Mouse (Mus musculus): ENCODE measurements around the gene Klf17.
"Not testable (repeated sequence)": the region's sequence is repeated elsewhere in the genome, so short reads cannot be mapped to it uniquely, and the experiment has no call there.

Gene Klf17

GRCm38 (mm10) chr4:117765416-117765815 lies at the start of gene Klf17:
TSS of gene Klf17 (minus strand) at chr4:117765648.
- DNase-seq (ENCODE audit: low read depth, low spot score) = no peak

GRCm38 (mm10) chr4:117814333-117814732 lies 48.9 kb upstream of the Klf17 start:
- DNase-seq (ENCODE audit: low read depth, low spot score) = no peak

GRCm38 (mm10) chr4:117813591-117814192 lies 48.2 kb upstream of the Klf17 start:
- peak; percentile 58 for DNase-seq (ENCODE audit: low read depth, low spot score)

GRCm38 (mm10) chr4:117810933-117811332 lies 45.5 kb upstream of the Klf17 start:
- no peak for DNase-seq (ENCODE audit: low read depth, low spot score)

- DNase-seq (ENCODE audit: low read depth, low spot score) = no peak
Measured at GRCm38 (mm10) chr4:117806992-117807391, 41.5 kb upstream of the Klf17 start.

GRCm38 (mm10) chr4:117799904-117800303 lies 34.5 kb upstream of the Klf17 start:
- no peak for DNase-seq (ENCODE audit: low read depth, low spot score)

- DNase-seq (ENCODE audit: low read depth, low spot score) = no peak
Measured at GRCm38 (mm10) chr4:117788308-117788707, 22.9 kb upstream of the Klf17 start.

GRCm38 (mm10) chr4:117786963-117787362 lies 21.5 kb upstream of the Klf17 start:
- peak; percentile 34 for DNase-seq (ENCODE audit: low read depth, low spot score)

GRCm38 (mm10) chr4:117782908-117783307 lies 17.5 kb upstream of the Klf17 start:
- no peak for DNase-seq (ENCODE audit: low read depth, low spot score)

GRCm38 (mm10) chr4:117772960-117773359 lies 7.5 kb upstream of the Klf17 start:
- DNase-seq (ENCODE audit: low read depth, low spot score) = no peak

GRCm38 (mm10) chr4:117770935-117771334 lies 5.5 kb upstream of the Klf17 start:
- DNase-seq (ENCODE audit: low read depth, low spot score) = peak; percentile 45

GRCm38 (mm10) chr4:117760151-117760550 lies 5.3 kb downstream of the Klf17 start:
- no peak for DNase-seq (ENCODE audit: low read depth, low spot score)

- not testable (repeated sequence) for DNase-seq (ENCODE audit: low read depth, low spot score)
Measured at GRCm38 (mm10) chr4:117752469-117752868, 13.0 kb downstream of the Klf17 start.

- no peak for DNase-seq (ENCODE audit: low read depth, low spot score)
Measured at GRCm38 (mm10) chr4:117737559-117737958, 27.9 kb downstream of the Klf17 start.

GRCm38 (mm10) chr4:117731926-117732325 lies 33.5 kb downstream of the Klf17 start:
- DNase-seq (ENCODE audit: low read depth, low spot score) = no peak

- DNase-seq (ENCODE audit: low read depth, low spot score) = no peak
Measured at GRCm38 (mm10) chr4:117724112-117724511, 41.3 kb downstream of the Klf17 start, which contains the start of gene Gm12845. TSS of gene Gm12845 (plus strand) at chr4:117724412.

GRCm38 (mm10) chr4:117713303-117714098 lies 51.9 kb downstream of the Klf17 start:
- DNase-seq (ENCODE audit: low read depth, low spot score) = no peak

GRCm38 (mm10) chr4:117712314-117712713 lies 53.1 kb downstream of the Klf17 start:
- DNase-seq (ENCODE audit: low read depth, low spot score) = no peak

- DNase-seq (ENCODE audit: low read depth, low spot score) = no peak
Measured at GRCm38 (mm10) chr4:117708780-117709550, 56.5 kb downstream of the Klf17 start.

Measured in CD4-positive, CD25-positive, alpha-beta regulatory T cell, adult 2 months (primary cell).